Mouse (Mus musculus) kidney, postnatal 0 days (tissue): ENCODE results near the gene Cdh13. TPM values are rescaled to one million over a fixed set of nuclear protein-coding genes. Genes with fewer than 3 reads are reported as not detected.

Experiments
- ATAC-seq: fragments of 200-750 bp; cut with Nextera tagmentation; replicated peaks from 2 replicates; pipeline ENCODE4 v1.8.0; 2017; ENCODE audit warnings: low read depth, moderate number of reproducible peaks, moderate TSS enrichment, moderate library complexity; ENCODE audit not compliant: low FRiP score
- DNase-seq: peaks from one replicate; pipeline ENCODE4 v3.0.0-alpha.2; 2016; ENCODE audit warnings: low spot score
- H3K27ac ChIP-seq: fragments of 300-500 bp; sonication (generic); 2 replicates; pipeline ENCODE4 v1.5.1; 2014; ENCODE audit warnings: mild to moderate bottlenecking
- H3K27me3 ChIP-seq: fragments of 300-500 bp; sonication (generic); 2 replicates; pipeline ENCODE4 v1.6.1; 2014; ENCODE audit warnings: low read length, mixed read lengths; ENCODE audit not compliant: insufficient read depth
- H3K36me3 ChIP-seq: fragments of 300-500 bp; sonication (generic); 2 replicates; pipeline ENCODE4 v1.6.1; 2014; ENCODE audit warnings: low read length, mixed read lengths; ENCODE audit not compliant: insufficient read depth
- H3K4me1 ChIP-seq: fragments of 300-500 bp; sonication (generic); replicated peaks from 2 replicates; pipeline ENCODE4 v1.6.1; 2014; ENCODE audit warnings: antibody characterized with exemption, low read length, mixed read lengths; ENCODE audit not compliant: insufficient read depth
- H3K4me2 ChIP-seq: fragments of 300-500 bp; sonication (generic); 2 replicates; pipeline ENCODE4 v1.6.1; 2014; ENCODE audit warnings: mild to moderate bottlenecking, low read length, moderate library complexity, mixed read lengths
- H3K4me3 ChIP-seq: fragments of 300-500 bp; sonication (generic); replicated peaks from 2 replicates; pipeline ENCODE4 v1.5.1; 2014; ENCODE audit warnings: low read depth, low read length
- H3K9ac ChIP-seq: fragments of 300-500 bp; sonication (generic); 2 replicates; pipeline ENCODE4 v1.6.1; 2014; ENCODE audit warnings: low read depth, low read length
- H3K9me3 ChIP-seq: fragments of 300-500 bp; sonication (generic); replicated peaks from 2 replicates; pipeline ENCODE4 v1.6.1; 2016; ENCODE audit warnings: low read length, inconsistent platforms, mixed read lengths
- CTCF ChIP-seq: IDR thresholded peaks from 2 replicates; pipeline ENCODE4 v1.5.1; 2016; ENCODE audit warnings: antibody characterized with exemption, low read depth, mild to moderate bottlenecking, moderate library complexity
- WGBS: fragments of 180-500 bp; shearing (Covaris S2); extraction: QIAGEN DNeasy Blood & Tissue Kit; methylation state at CpG from one replicate; pipeline ENCODE4 v1.1.7; 2014; 5-methylcytosine and 5-hydroxymethylcytosine counted together
- polyA plus RNA-seq: library from polyadenylated mRNA; unstranded; fragments of >200 nt; fragmentation: Nextera tagmentation; extraction: Ambion mirVana; gene quantifications from 2 replicates; pipeline ENCODE4 v1.2.1, GENCODE M21; 2015

The Cdh13 gene
- polyA plus RNA-seq, 1 experiment from 2014 or later: 3.9 TPM

DNA sequence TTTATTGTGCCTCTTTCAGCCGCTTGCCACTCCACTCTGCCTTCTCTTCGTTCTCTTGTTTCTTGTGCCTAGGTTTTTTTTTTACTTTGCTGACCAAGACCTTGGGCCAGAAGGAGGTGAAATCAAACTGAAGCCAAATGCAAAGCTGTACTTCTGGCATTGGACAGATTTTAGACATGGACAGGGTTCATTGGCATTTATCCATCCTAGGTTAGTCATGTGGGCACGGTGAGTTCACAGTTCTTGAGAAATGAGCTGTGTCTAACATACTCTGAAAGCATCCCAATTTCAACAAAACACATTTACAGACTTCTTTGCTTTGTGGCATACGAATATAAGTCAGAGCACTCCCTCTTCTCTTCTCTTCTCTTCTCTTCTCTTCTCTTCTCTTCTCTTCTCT lies 543.2 kb downstream of the Cdh13 start:
- H3K4me3 ChIP-seq: no peak overlapping the region
- DNase-seq (no peak), ATAC-seq (no peak)
- WGBS: 80% methylated on average over 4 of the region's 4 CpGs
- TF ChIP-seq CTCF: no peak
- H3K4me2 ChIP-seq: no peak overlapping the region
- no peaks in the 10 kb centered on the region for H3K4me1 ChIP-seq
- no peaks in the 10 kb centered on the region for H3K9me3 ChIP-seq
- H3K27me3 ChIP-seq: no peaks in the 10 kb centered on the region
- no peak overlapping the region for H3K9ac ChIP-seq
- no peaks in the 10 kb centered on the region for H3K36me3 ChIP-seq
- H3K27ac ChIP-seq: no peak overlapping the region

DNA sequence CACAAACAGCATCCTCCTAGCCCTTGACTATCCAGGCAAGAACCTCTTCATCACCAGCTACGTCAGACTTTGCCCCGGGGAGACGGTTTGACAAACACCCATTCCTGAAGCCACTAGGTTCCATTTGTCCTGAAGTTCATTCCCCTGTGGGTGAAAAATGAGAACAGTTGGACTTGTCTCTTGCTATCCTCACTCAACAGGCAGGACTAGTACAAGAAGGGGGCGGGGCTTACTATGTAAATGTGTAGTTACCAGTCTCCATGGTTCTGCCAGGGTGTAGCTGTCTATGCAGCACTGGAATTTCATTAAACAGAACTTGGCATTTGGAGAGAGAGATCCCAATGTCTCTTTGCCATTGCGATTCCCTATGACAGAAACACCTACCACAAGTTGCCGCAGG lies 544.2 kb downstream of the Cdh13 start:
- Histone ChIP-seq H3K4me2 (no peak overlapping the region), H3K36me3 (no peaks in the 10 kb centered on the region), H3K9ac (no peak overlapping the region), H3K27me3 (no peaks in the 10 kb centered on the region), H3K27ac (no peak overlapping the region), H3K4me3 (no peak overlapping the region), H3K4me1 (no peaks in the 10 kb centered on the region), H3K9me3 (no peaks in the 10 kb centered on the region)
- TF ChIP-seq CTCF: no peak
- whole genome bisulfite sequencing: 85% methylated on average over 6 of the region's 6 CpGs
- no peak for DNase-seq
- ATAC-seq: no peak

DNA sequence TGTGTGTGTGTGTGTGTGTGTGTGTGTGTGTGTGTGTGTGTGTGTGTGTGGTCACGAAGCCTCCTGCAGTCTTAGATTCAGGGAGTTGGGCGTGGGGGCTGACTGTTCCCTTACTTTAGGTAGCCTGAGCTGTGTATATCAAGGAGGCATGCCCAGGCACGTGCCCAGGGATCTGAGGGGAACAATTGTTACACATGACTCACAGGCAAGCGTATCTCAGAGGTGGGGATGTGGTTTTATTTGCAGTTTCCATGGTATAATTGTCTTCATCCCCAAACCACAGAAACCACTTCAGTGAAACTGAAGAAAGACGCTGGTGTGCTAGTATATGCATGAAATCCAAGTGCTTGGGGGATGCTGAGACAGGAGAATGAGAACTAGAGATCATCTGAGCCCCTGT lies 546.8 kb downstream of the Cdh13 start:
- Histone ChIP-seq H3K4me3 (no peak overlapping the region), H3K9ac (no peak overlapping the region), H3K36me3 (no peaks in the 10 kb centered on the region), H3K4me2 (no peak overlapping the region), H3K4me1 (no peaks in the 10 kb centered on the region), H3K27me3 (no peaks in the 10 kb centered on the region), H3K9me3 (no peaks in the 10 kb centered on the region), H3K27ac (no peak overlapping the region)
- no peak for ATAC-seq
- 55% methylated on average over 5 of the region's 5 CpGs for WGBS
- no peak for TF ChIP-seq CTCF
- DNase-seq: no peak

DNA sequence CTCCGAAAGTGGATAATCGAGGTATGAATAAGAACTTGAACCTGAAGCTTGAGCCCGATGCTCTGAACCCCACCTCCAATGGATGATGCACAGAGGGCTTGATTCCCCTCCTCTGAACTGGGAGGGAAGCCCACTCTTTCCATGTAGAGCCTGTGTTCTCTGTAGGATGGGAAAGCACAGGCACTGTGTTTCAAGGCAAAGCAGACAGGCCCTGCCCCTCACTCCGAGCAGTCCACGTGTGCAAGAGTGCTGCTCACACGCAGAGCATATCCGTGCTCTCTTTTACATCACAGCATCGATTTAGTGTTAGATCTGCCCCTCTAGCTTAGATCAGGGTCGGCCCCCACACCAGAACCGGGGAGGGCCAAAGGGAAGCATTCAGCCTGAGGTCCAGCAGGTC lies 547.5 kb downstream of the Cdh13 start:
- WGBS: 73% methylated on average over 10 of the region's 10 CpGs
- H3K36me3 ChIP-seq: no peaks in the 10 kb centered on the region
- H3K4me1 ChIP-seq: no peaks in the 10 kb centered on the region
- no peak overlapping the region for H3K27ac ChIP-seq
- no peak for ATAC-seq
- no peak overlapping the region for H3K9ac ChIP-seq
- DNase-seq: no peak
- no peaks in the 10 kb centered on the region for H3K27me3 ChIP-seq
- H3K4me2 ChIP-seq: no peak overlapping the region
- TF ChIP-seq CTCF: no peak
- no peak overlapping the region for H3K4me3 ChIP-seq
- H3K9me3 ChIP-seq: no peaks in the 10 kb centered on the region

DNA sequence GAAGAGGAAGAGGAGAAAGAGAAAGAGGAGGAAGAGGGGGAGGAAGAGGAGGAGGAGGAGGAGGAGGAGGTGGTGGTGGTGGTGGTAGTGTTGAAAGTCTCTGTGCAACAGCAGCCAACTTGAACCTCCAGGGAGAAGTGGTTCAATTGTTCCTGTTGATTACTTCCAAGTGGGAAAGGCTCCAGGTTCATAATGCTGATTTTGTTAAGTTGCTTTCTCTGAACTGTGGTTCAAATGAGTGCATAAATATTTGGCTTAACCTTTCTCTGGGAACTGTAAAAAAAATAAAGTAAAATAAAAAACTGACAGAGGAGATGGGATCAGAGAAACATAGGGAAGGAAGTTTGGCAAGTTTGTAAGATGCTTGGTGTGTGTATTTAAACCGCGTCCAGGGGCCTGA lies 555.3 kb downstream of the Cdh13 start:
- Histone ChIP-seq H3K36me3 (no peaks in the 10 kb centered on the region), H3K9me3 (no peaks in the 10 kb centered on the region), H3K4me3 (no peak overlapping the region), H3K4me1 (no peaks in the 10 kb centered on the region), H3K4me2 (no peak overlapping the region), H3K27ac (no peak overlapping the region), H3K9ac (no peak overlapping the region), H3K27me3 (no peaks in the 10 kb centered on the region)
- peak; percentile 62 for DNase-seq
- TF ChIP-seq CTCF: no peak
- ATAC-seq: no peak
- 65% methylated on average over 2 of the region's 2 CpGs for WGBS

DNA sequence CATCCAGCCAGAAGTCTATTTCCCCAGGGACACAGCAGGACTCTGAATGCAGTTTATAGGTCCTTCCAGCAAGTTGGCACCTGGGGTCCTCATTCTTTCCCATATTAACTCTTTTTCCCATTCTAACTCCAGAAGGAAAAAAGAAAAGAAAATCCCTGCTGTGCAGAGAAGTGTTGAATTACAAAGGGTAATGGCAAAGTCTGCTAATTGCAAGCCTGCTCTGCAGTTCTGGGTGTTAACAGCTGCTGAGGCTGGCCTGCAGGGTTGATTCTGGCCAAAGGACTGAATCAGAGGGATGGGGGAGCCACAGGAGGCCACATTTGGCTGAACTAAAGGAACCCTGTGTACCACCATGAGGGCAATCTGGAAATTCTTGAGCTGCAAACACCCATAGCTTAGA lies 562.2 kb downstream of the Cdh13 start:
- Histone ChIP-seq H3K27me3 (no peaks in the 10 kb centered on the region), H3K9me3 (no peaks in the 10 kb centered on the region), H3K4me1 (no peaks in the 10 kb centered on the region), H3K9ac (no peak overlapping the region), H3K4me2 (no peak overlapping the region), H3K4me3 (no peak overlapping the region), H3K36me3 (no peaks in the 10 kb centered on the region), H3K27ac (no peak overlapping the region)
- no peak for ATAC-seq
- TF ChIP-seq CTCF: no peak
- no peak for DNase-seq

DNA sequence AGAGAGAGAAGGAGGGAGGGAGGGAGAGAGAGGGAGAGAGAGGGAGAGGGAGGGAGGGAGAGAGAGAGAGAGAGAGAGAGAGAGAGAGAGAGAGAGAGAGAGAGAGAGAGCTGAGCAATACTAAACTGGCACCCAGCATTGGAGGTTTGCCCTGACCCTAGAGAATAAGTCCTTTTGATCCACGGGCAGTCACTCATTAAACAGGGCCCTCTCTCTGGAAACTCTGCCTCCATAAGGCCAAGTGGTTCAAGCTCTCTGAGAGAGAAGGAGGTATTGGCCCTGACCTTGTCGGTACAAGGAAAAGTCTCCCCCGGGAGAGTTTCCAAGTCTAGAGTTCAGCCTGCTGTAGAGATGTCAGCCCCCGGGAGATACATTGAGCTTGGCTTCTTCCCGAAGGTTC lies 564.5 kb downstream of the Cdh13 start:
- Histone ChIP-seq H3K27me3 (no peaks in the 10 kb centered on the region), H3K36me3 (no peaks in the 10 kb centered on the region)

More for the DNA sequence above, 564.5 kb downstream of the Cdh13 start:
- H3K9ac ChIP-seq: no peak overlapping the region
- no peak for TF ChIP-seq CTCF
- H3K4me1 ChIP-seq: no peaks in the 10 kb centered on the region
- H3K4me3 ChIP-seq: no peak overlapping the region
- H3K9me3 ChIP-seq: no peaks in the 10 kb centered on the region
- ATAC-seq (no peak), DNase-seq (no peak)
- 31% methylated on average over 5 of the region's 5 CpGs for WGBS
- no peak overlapping the region for H3K27ac ChIP-seq
- no peak overlapping the region for H3K4me2 ChIP-seq
